Mouse (Mus musculus) kidney, adult 2 months (tissue): ENCODE measurements around the gene Sox12.

Experiments used
- CTCF ChIP-seq: fragments of 200-500 bp; conservative IDR thresholded peaks from 2 replicates; pipeline ENCODE4 v1.5.1; 2011; ENCODE audit warnings: low read depth, mild to moderate bottlenecking, control low read depth, low read length, moderate library complexity, mixed read lengths; ENCODE audit not compliant: insufficient read depth, insufficient read length
- POLR2A ChIP-seq: fragments of 200-500 bp; IDR thresholded peaks from one replicate; pipeline ENCODE4 v1.6.1; 2011; ENCODE audit warnings: low read depth, low read length, control low read depth

- TF ChIP-seq POLR2A (no peak), CTCF (no peak)
Measured at GRCm38 (mm10) chr2:152384191-152384590, 13.7 kb downstream of the Sox12 start.
